Mouse (Mus musculus): ENCODE measurements at regions not wholly inside any gene's neighbourhood (a gene's known extent, or its start where the extent isn't known, plus 50 kb on each side); places are given as distances from the start of the nearest gene placed in this dataset.

- Histone ChIP-seq H3K9ac (replicated peaks; ENCODE audit: low read depth, low read length) (no peak overlapping the region), H3K4me2 (ENCODE audit: low read length) (no peak overlapping the region), H3K9me3 (ENCODE audit: control insufficient read depth, low read length) (no peaks in the 10 kb centered on the region), H3K27me3 (replicated peaks; ENCODE audit: control insufficient read depth, insufficient read depth, low read length) (no peaks in the 10 kb centered on the region), H3K36me3 (ENCODE audit: control insufficient read depth, insufficient read depth) (no peaks in the 10 kb centered on the region), H3K4me1 (replicated peaks; ENCODE audit: control insufficient read depth, insufficient read depth, low read length) (no peaks in the 10 kb centered on the region), H3K27ac (ENCODE audit: low read length) (no peak overlapping the region), H3K4me3 (replicated peaks; ENCODE audit: low read length) (no peak overlapping the region)
- 48% methylated on average over 7 of the region's 7 CpGs for WGBS
- ATAC-seq, result no peak
These were observed 124.1 kb upstream of the Lmo4 start for GRCm38 (mm10) chr3:144329117-144329516.

GRCm38 (mm10) chr3:144327235-144327760 lies 122.3 kb upstream of the Lmo4 start:
- WGBS, result 70% methylated on average over 8 of the region's 8 CpGs
- Histone ChIP-seq H3K4me2 (ENCODE audit: low read length) (no peak overlapping the region), H3K9me3 (ENCODE audit: control insufficient read depth, low read length) (no peaks in the 10 kb centered on the region), H3K9ac (replicated peaks; ENCODE audit: low read depth, low read length) (no peak overlapping the region), H3K27me3 (replicated peaks; ENCODE audit: control insufficient read depth, insufficient read depth, low read length) (no peaks in the 10 kb centered on the region), H3K4me3 (replicated peaks; ENCODE audit: low read length) (no peak overlapping the region), H3K27ac (ENCODE audit: low read length) (no peak overlapping the region), H3K36me3 (ENCODE audit: control insufficient read depth, insufficient read depth) (no peaks in the 10 kb centered on the region), H3K4me1 (replicated peaks; ENCODE audit: control insufficient read depth, insufficient read depth, low read length) (no peaks in the 10 kb centered on the region)
- peak; percentile 26; the same call in 1 of the 2 replicates for ATAC-seq

GRCm38 (mm10) chr3:144324974-144325373 lies 120.0 kb upstream of the Lmo4 start:
- Histone ChIP-seq H3K27ac (ENCODE audit: low read length) (no peak overlapping the region), H3K9me3 (ENCODE audit: control insufficient read depth, low read length) (no peaks in the 10 kb centered on the region), H3K27me3 (replicated peaks; ENCODE audit: control insufficient read depth, insufficient read depth, low read length) (no peaks in the 10 kb centered on the region), H3K4me3 (replicated peaks; ENCODE audit: low read length) (no peak overlapping the region), H3K9ac (replicated peaks; ENCODE audit: low read depth, low read length) (no peak overlapping the region), H3K36me3 (ENCODE audit: control insufficient read depth, insufficient read depth) (no peaks in the 10 kb centered on the region), H3K4me2 (ENCODE audit: low read length) (no peak overlapping the region), H3K4me1 (replicated peaks; ENCODE audit: control insufficient read depth, insufficient read depth, low read length) (no peaks in the 10 kb centered on the region)
- 95% methylated on average over 2 of the region's 2 CpGs for WGBS
- ATAC-seq, result no peak

- no peak overlapping the region for H3K27ac ChIP-seq (ENCODE audit: low read length)
- no peaks in the 10 kb centered on the region for H3K27me3 ChIP-seq (replicated peaks; ENCODE audit: control insufficient read depth, insufficient read depth, low read length)
- no peak for ATAC-seq
- no peak overlapping the region for H3K9ac ChIP-seq (replicated peaks; ENCODE audit: low read depth, low read length)
- H3K36me3 ChIP-seq (ENCODE audit: control insufficient read depth, insufficient read depth), result no peaks in the 10 kb centered on the region
- no peaks in the 10 kb centered on the region for H3K9me3 ChIP-seq (ENCODE audit: control insufficient read depth, low read length)
- H3K4me3 ChIP-seq (replicated peaks; ENCODE audit: low read length), result no peak overlapping the region
- no peak overlapping the region for H3K4me2 ChIP-seq (ENCODE audit: low read length)
- H3K4me1 ChIP-seq (replicated peaks; ENCODE audit: control insufficient read depth, insufficient read depth, low read length), result peaks cover 13% of the 10 kb centered on the region
- WGBS, result 95% methylated on average over 3 of the region's 3 CpGs
These were observed 118.5 kb upstream of the Lmo4 start for GRCm38 (mm10) chr3:144323524-144323923.

GRCm38 (mm10) chr3:144319468-144320205 lies 114.6 kb upstream of the Lmo4 start:
- 0 out of 2 replicates have a peak overlapping the region, but pooled peaks have one; percentile 22 for H3K9ac ChIP-seq (replicated peaks; ENCODE audit: low read depth, low read length)
- no peaks in the 10 kb centered on the region for H3K27me3 ChIP-seq (replicated peaks; ENCODE audit: control insufficient read depth, insufficient read depth, low read length)
- peak; percentile 62 for ATAC-seq
- peak overlapping the region; percentile 41 for H3K4me2 ChIP-seq (ENCODE audit: low read length)
- H3K9me3 ChIP-seq (ENCODE audit: control insufficient read depth, low read length), result no peaks in the 10 kb centered on the region
- peak overlapping the region; percentile 10; the same call in 1 of the 2 replicates for H3K27ac ChIP-seq (ENCODE audit: low read length)
- 16% methylated on average over 11 of the region's 11 CpGs for WGBS
- no peaks in the 10 kb centered on the region for H3K36me3 ChIP-seq (ENCODE audit: control insufficient read depth, insufficient read depth)
- H3K4me1 ChIP-seq (replicated peaks; ENCODE audit: control insufficient read depth, insufficient read depth, low read length), result peaks cover 16% of the 10 kb centered on the region
- no peak overlapping the region for H3K4me3 ChIP-seq (replicated peaks; ENCODE audit: low read length)

- no peaks in the 10 kb centered on the region for H3K27me3 ChIP-seq (replicated peaks; ENCODE audit: control insufficient read depth, insufficient read depth, low read length)
- 0 out of 2 replicates have a peak overlapping the region, but pooled peaks have one; percentile 22 for H3K9ac ChIP-seq (replicated peaks; ENCODE audit: low read depth, low read length)
- H3K4me2 ChIP-seq (ENCODE audit: low read length), result peak overlapping the region; percentile 41
- 0 out of 2 replicates have a peak overlapping the region, but pooled peaks have one; percentile 10 for H3K4me3 ChIP-seq (replicated peaks; ENCODE audit: low read length)
- peak; percentile 70 for ATAC-seq
- peak overlapping the region; percentile 10; the same call in 1 of the 2 replicates for H3K27ac ChIP-seq (ENCODE audit: low read length)
- H3K36me3 ChIP-seq (ENCODE audit: control insufficient read depth, insufficient read depth), result no peaks in the 10 kb centered on the region
- WGBS, result 16% methylated on average over 16 of the region's 16 CpGs
- no peaks in the 10 kb centered on the region for H3K9me3 ChIP-seq (ENCODE audit: control insufficient read depth, low read length)
- peaks cover 16% of the 10 kb centered on the region for H3K4me1 ChIP-seq (replicated peaks; ENCODE audit: control insufficient read depth, insufficient read depth, low read length)
These were observed 113.9 kb upstream of the Lmo4 start for GRCm38 (mm10) chr3:144318761-144319467.

- Histone ChIP-seq H3K4me2 (ENCODE audit: low read length) (no peak overlapping the region), H3K9me3 (ENCODE audit: control insufficient read depth, low read length) (no peaks in the 10 kb centered on the region), H3K9ac (replicated peaks; ENCODE audit: low read depth, low read length) (no peak overlapping the region), H3K4me1 (replicated peaks; ENCODE audit: control insufficient read depth, insufficient read depth, low read length) (no peaks in the 10 kb centered on the region), H3K4me3 (replicated peaks; ENCODE audit: low read length) (no peak overlapping the region), H3K27me3 (replicated peaks; ENCODE audit: control insufficient read depth, insufficient read depth, low read length) (no peaks in the 10 kb centered on the region), H3K27ac (ENCODE audit: low read length) (no peak overlapping the region), H3K36me3 (ENCODE audit: control insufficient read depth, insufficient read depth) (no peaks in the 10 kb centered on the region)
- 93% methylated on average over 5 of the region's 5 CpGs for WGBS
- no peak for ATAC-seq
These were observed 105.7 kb upstream of the Lmo4 start for GRCm38 (mm10) chr3:144310748-144311147.

GRCm38 (mm10) chr3:144308616-144309015 lies 103.6 kb upstream of the Lmo4 start:
- Histone ChIP-seq H3K36me3 (ENCODE audit: control insufficient read depth, insufficient read depth) (no peaks in the 10 kb centered on the region), H3K4me2 (ENCODE audit: low read length) (no peak overlapping the region), H3K27me3 (replicated peaks; ENCODE audit: control insufficient read depth, insufficient read depth, low read length) (no peaks in the 10 kb centered on the region), H3K4me1 (replicated peaks; ENCODE audit: control insufficient read depth, insufficient read depth, low read length) (peaks cover 2% of the 10 kb centered on the region; the same call in 1 of the 2 replicates), H3K27ac (ENCODE audit: low read length) (no peak overlapping the region), H3K9me3 (ENCODE audit: control insufficient read depth, low read length) (no peaks in the 10 kb centered on the region), H3K4me3 (replicated peaks; ENCODE audit: low read length) (no peak overlapping the region), H3K9ac (replicated peaks; ENCODE audit: low read depth, low read length) (no peak overlapping the region)
- peak; percentile 82 for ATAC-seq
- 50% methylated on average over 4 of the region's 4 CpGs for WGBS

- Histone ChIP-seq H3K4me1 (replicated peaks; ENCODE audit: control insufficient read depth, insufficient read depth, low read length) (peaks cover 2% of the 10 kb centered on the region; the same call in 1 of the 2 replicates), H3K4me3 (replicated peaks; ENCODE audit: low read length) (no peak overlapping the region), H3K9me3 (ENCODE audit: control insufficient read depth, low read length) (no peaks in the 10 kb centered on the region), H3K27me3 (replicated peaks; ENCODE audit: control insufficient read depth, insufficient read depth, low read length) (no peaks in the 10 kb centered on the region), H3K36me3 (ENCODE audit: control insufficient read depth, insufficient read depth) (no peaks in the 10 kb centered on the region), H3K9ac (replicated peaks; ENCODE audit: low read depth, low read length) (no peak overlapping the region), H3K27ac (ENCODE audit: low read length) (no peak overlapping the region), H3K4me2 (ENCODE audit: low read length) (no peak overlapping the region)
- WGBS, result 82% methylated on average over 3 of the region's 3 CpGs
- no peak for ATAC-seq
These were observed 102.5 kb upstream of the Lmo4 start for GRCm38 (mm10) chr3:144307557-144307956.
